Mouse (Mus musculus) limb, embryonic 14.5 days (tissue): ENCODE measurements around the gene Tnrc6c. TPM values are rescaled to one million over a fixed set of nuclear protein-coding genes. Genes with fewer than 3 reads are reported as not detected.

ENCODE experiments used
- ATAC-seq: fragments of 200-750 bp; cut with Nextera tagmentation; 2 replicates; pipeline ENCODE4 v1.8.0; 2017; ENCODE audit warnings: low read depth, moderate number of reproducible peaks, moderate TSS enrichment; ENCODE audit not compliant: low FRiP score
- DNase-seq: peaks from one replicate; pipeline ENCODE4 v3.0.0-alpha.2; 2015; ENCODE audit warnings: low spot score
- H3K27ac ChIP-seq: fragments of 300-500 bp; sonication (generic); replicated peaks from 2 replicates; pipeline ENCODE4 v1.5.1; 2014; ENCODE audit warnings: low read depth, mild to moderate bottlenecking, low read length, moderate library complexity, mixed read lengths
- H3K27me3 ChIP-seq: fragments of 300-500 bp; sonication (generic); 2 replicates; pipeline ENCODE4 v1.6.1; 2014; ENCODE audit warnings: low read length, mixed read lengths; ENCODE audit not compliant: control insufficient read depth, insufficient read depth
- H3K36me3 ChIP-seq: fragments of 300-500 bp; sonication (generic); 2 replicates; pipeline ENCODE4 v1.6.1; 2014; ENCODE audit warnings: mild to moderate bottlenecking, low read length, moderate library complexity, mixed read lengths; ENCODE audit not compliant: control insufficient read depth, insufficient read depth
- H3K4me1 ChIP-seq: fragments of 300-500 bp; sonication (generic); 2 replicates; pipeline ENCODE4 v1.6.1; 2014; ENCODE audit warnings: antibody characterized with exemption, low read length, mixed read lengths; ENCODE audit not compliant: control insufficient read depth, insufficient read depth
- H3K4me2 ChIP-seq: fragments of 300-500 bp; sonication (generic); replicated peaks from 2 replicates; pipeline ENCODE4 v1.6.1; 2014; ENCODE audit warnings: low read depth, mild to moderate bottlenecking, low read length, moderate library complexity; ENCODE audit not compliant: severe bottlenecking
- H3K4me3 ChIP-seq: fragments of 300-500 bp; sonication (generic); replicated peaks from 2 replicates; pipeline ENCODE4 v1.5.1; 2014; ENCODE audit warnings: low read length
- H3K9ac ChIP-seq: fragments of 300-500 bp; sonication (generic); 2 replicates; pipeline ENCODE4 v1.6.1; 2014; ENCODE audit warnings: mild to moderate bottlenecking, low read depth, low read length, moderate library complexity; ENCODE audit not compliant: severe bottlenecking
- H3K9me3 ChIP-seq: fragments of 300-500 bp; sonication (generic); 2 replicates; pipeline ENCODE4 v1.6.1; 2016; ENCODE audit warnings: low read length; ENCODE audit not compliant: control insufficient read depth
- POLR2A ChIP-seq: fragments of 200-500 bp; IDR thresholded peaks from 2 replicates; pipeline ENCODE4 v1.8.0; 2012; ENCODE audit warnings: inconsistent platforms, mild to moderate bottlenecking, moderate library complexity, borderline replicate concordance; ENCODE audit not compliant: insufficient read depth, insufficient read length; ENCODE audit errors: extremely low read depth
- WGBS: fragments of 180-500 bp; shearing (Covaris S2); extraction: QIAGEN DNeasy Blood & Tissue Kit; methylation state at CpG from one replicate; pipeline ENCODE4 v1.1.7; 2014; 5-methylcytosine and 5-hydroxymethylcytosine counted together
- polyA plus RNA-seq, 2 experiments: library from polyadenylated mRNA; depleted of rRNA in 1 of 2; stranded (reverse) in 1 of 2; unstranded in 1 of 2; fragments of >200 nt; fragmentation: Nextera tagmentation in 1 of 2; extraction: Ambion mirVana in 1 of 2; gene quantifications; 2 replicates each; pipeline versions ENCODE4 v1.2.1 to v1.2.3; 2012 to 2014

The Tnrc6c gene
- polyA plus RNA-seq, 2 experiments = 18.1 to 34.7 TPM

GRCm38 (mm10) chr11:117696585-117696984 lies 42.5 kb downstream of the Tnrc6c start:
- WGBS = 62% methylated on average over 6 of the region's 6 CpGs
- no peak overlapping the region for H3K27ac ChIP-seq
- ATAC-seq = no peak

DNA sequence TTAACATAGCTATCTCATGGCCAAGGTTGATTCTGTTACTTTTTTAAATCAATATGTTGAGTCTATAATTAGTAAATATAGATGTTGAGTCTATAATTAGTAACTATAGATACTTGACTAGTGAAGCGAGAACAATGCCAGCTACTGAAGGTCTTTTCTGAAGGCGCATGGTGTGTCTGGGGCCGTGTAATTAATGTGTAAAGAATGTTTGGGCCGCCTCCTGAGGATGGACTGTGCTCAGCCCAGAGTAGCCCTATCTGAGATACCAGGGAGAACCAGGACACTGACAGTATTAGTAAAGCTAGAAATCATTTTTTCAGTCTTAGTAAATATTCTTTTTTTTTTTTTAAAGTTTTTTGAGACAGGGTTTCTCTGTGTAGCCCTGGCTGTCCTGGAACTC lies 46.8 kb downstream of the Tnrc6c start:
- Histone ChIP-seq H3K4me1 (peaks cover 9% of the 10 kb centered on the region; the same call in 1 of the 2 replicates), H3K9me3 (no peaks in the 10 kb centered on the region), H3K4me3 (no peak overlapping the region), H3K27me3 (no peaks in the 10 kb centered on the region), H3K9ac (no peak overlapping the region), H3K27ac (no peak overlapping the region), H3K4me2 (no peak overlapping the region), H3K36me3 (peaks cover 5% of the 10 kb centered on the region; the same call in 1 of the 2 replicates)
- 89% methylated on average over 4 of the region's 4 CpGs for WGBS
- TF ChIP-seq POLR2A = no peak
- DNase-seq (no peak), ATAC-seq (no peak)

More at GRCm38 (mm10) chr11:117696585-117696984, 42.5 kb downstream of the Tnrc6c start:
- Histone ChIP-seq H3K4me1 (peaks cover 9% of the 10 kb centered on the region; the same call in 1 of the 2 replicates), H3K36me3 (no peaks in the 10 kb centered on the region), H3K9me3 (no peaks in the 10 kb centered on the region), H3K27me3 (no peaks in the 10 kb centered on the region), H3K4me2 (no peak overlapping the region), H3K4me3 (no peak overlapping the region), H3K9ac (no peak overlapping the region)
- TF ChIP-seq POLR2A = no peak
- DNase-seq = no peak

DNA sequence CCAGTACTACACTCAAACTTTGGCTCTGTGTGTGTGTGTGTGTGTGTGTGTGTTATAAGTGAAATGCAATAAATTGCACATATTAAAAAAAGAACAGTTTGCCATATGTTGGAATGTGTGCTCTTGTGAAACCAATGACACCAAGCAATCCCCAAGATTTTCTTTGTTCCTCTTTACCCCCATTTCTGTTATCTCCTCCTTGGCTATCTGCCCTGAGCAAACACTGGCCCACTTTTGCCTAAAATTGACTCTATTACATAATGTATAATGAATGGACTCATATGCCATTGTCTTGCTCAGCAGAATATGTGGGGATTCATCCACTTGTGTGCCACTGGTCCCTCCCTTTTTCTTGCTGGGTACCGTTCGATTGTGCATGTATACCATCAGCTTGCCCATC lies 52.2 kb downstream of the Tnrc6c start:
- Histone ChIP-seq H3K9me3 (no peaks in the 10 kb centered on the region), H3K4me1 (no peaks in the 10 kb centered on the region), H3K4me3 (no peak overlapping the region), H3K4me2 (no peak overlapping the region), H3K27ac (no peak overlapping the region), H3K27me3 (no peaks in the 10 kb centered on the region), H3K9ac (no peak overlapping the region), H3K36me3 (peaks cover 9% of the 10 kb centered on the region; the same call in 1 of the 2 replicates)
- TF ChIP-seq POLR2A = no peak
- ATAC-seq (no peak), DNase-seq (no peak)
- 98% methylated on average over 2 of the region's 2 CpGs for WGBS

GRCm38 (mm10) chr11:117707238-117707637 lies 53.1 kb downstream of the Tnrc6c start:
- no peaks in the 10 kb centered on the region for H3K4me1 ChIP-seq
- TF ChIP-seq POLR2A = no peak
- H3K9ac ChIP-seq = no peak overlapping the region
- H3K36me3 ChIP-seq = peaks cover 11% of the 10 kb centered on the region
- no peak overlapping the region for H3K4me2 ChIP-seq
- 83% methylated on average over 2 of the region's 2 CpGs for WGBS
- DNase-seq (no peak), ATAC-seq (no peak)
- no peaks in the 10 kb centered on the region for H3K9me3 ChIP-seq
- no peak overlapping the region for H3K27ac ChIP-seq
- no peaks in the 10 kb centered on the region for H3K27me3 ChIP-seq
- H3K4me3 ChIP-seq = no peak overlapping the region

GRCm38 (mm10) chr11:117709308-117709707 lies 55.2 kb downstream of the Tnrc6c start:
- 42% methylated on average over 4 of the region's 4 CpGs for WGBS
- Histone ChIP-seq H3K9ac (0 out of 2 replicates have a peak overlapping the region, but pooled peaks have one; percentile 5), H3K9me3 (0 out of 2 replicates have a peak, but pooled peaks cover 2% of the 10 kb centered on the region), H3K4me1 (no peaks in the 10 kb centered on the region), H3K36me3 (peaks cover 19% of the 10 kb centered on the region), H3K4me3 (no peak overlapping the region), H3K4me2 (no peak overlapping the region), H3K27me3 (no peaks in the 10 kb centered on the region), H3K27ac (no peak overlapping the region)
- DNase-seq (peak; percentile 41), ATAC-seq (no peak)
- TF ChIP-seq POLR2A = no peak

- 88% methylated on average over 2 of the region's 2 CpGs for WGBS
- no peak for TF ChIP-seq POLR2A
- peaks cover 33% of the 10 kb centered on the region for H3K36me3 ChIP-seq
- no peak overlapping the region for H3K4me3 ChIP-seq
- no peaks in the 10 kb centered on the region for H3K4me1 ChIP-seq
- no peak overlapping the region for H3K27ac ChIP-seq
- H3K9me3 ChIP-seq = 0 out of 2 replicates have a peak, but pooled peaks cover 2% of the 10 kb centered on the region
- ATAC-seq (no peak), DNase-seq (no peak)
- no peak overlapping the region for H3K4me2 ChIP-seq
- H3K27me3 ChIP-seq = no peaks in the 10 kb centered on the region
- no peak overlapping the region for H3K9ac ChIP-seq
These were observed 56.8 kb downstream of the Tnrc6c start for GRCm38 (mm10) chr11:117710815-117711294.
